Mouse (Mus musculus): Measurements from ENCODE around the gene Ints12.

DNA sequence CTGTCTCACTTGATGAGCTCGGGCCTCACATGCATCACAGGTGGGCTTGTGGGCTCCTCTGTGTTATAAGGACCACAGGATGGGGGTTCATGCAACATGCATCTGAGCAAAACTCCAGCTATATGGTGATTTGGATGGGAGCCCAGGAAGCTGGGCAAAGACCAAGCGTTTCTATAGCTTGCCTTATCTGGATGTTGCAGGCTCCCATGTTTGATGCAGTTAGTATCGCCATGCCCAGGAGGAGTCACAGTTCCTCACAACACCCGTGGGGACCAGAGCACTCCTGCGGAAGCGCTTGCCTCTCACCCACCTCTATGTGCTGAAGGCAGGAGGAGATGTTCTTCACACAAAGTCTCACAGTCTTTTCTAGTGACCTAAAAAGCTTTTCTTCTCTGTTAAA is 50.2 kb downstream of the Ints12 start:
- TF ChIP-seq CTCF (IDR thresholded peaks at IDR 0.05; ENCODE audit: low read depth, low read length) (no peak), POLR2A (IDR thresholded peaks at IDR 0.05; ENCODE audit: extremely low read depth, insufficient read depth, low read length) (no peak)
